Mouse (Mus musculus) brain, embryonic 14.5 days (tissue): Measurements from ENCODE around the gene Scml4. TPM values are rescaled to one million over a fixed set of nuclear protein-coding genes. Genes with fewer than 3 reads are reported as not detected.

Experiments
- DNase-seq: peaks from one replicate; pipeline ENCODE4 v3.0.0-alpha.2; 2011; ENCODE audit warnings: low read depth
- CTCF ChIP-seq: fragments of 200-500 bp; IDR thresholded peaks from 2 replicates; pipeline ENCODE4 v1.5.1; 2012; ENCODE audit warnings: inconsistent platforms, mild to moderate bottlenecking, moderate library complexity, borderline replicate concordance; ENCODE audit not compliant: insufficient read depth, insufficient read length; ENCODE audit errors: extremely low read depth
- POLR2A ChIP-seq: fragments of 200-500 bp; IDR thresholded peaks from 2 replicates; pipeline ENCODE4 v1.6.1; 2012; ENCODE audit warnings: mild to moderate bottlenecking, inconsistent platforms, borderline replicate concordance; ENCODE audit not compliant: poor library complexity, insufficient read depth, insufficient read length, severe bottlenecking; ENCODE audit errors: extremely low read depth
- polyA plus RNA-seq: library from polyadenylated mRNA; depleted of rRNA; stranded (reverse); fragments of >200 nt; gene quantifications from 2 replicates; pipeline ENCODE4 v1.2.3, GENCODE M21; 2012; rRNA removed

Scml4 gene
- polyA plus RNA-seq, 1 experiment = 10.8 TPM

- no peak for DNase-seq
- TF ChIP-seq POLR2A (no peak), CTCF (no peak)
Measured at GRCm38 (mm10) chr10:43002066-43002678, 142.0 kb downstream of the Scml4 start.

- TF ChIP-seq CTCF (no peak), POLR2A (no peak)
- DNase-seq = no peak
Measured at GRCm38 (mm10) chr10:43002721-43003465, 142.7 kb downstream of the Scml4 start.

GRCm38 (mm10) chr10:43003466-43003757 is 143.2 kb downstream of the Scml4 start:
- no peak for DNase-seq

GRCm38 (mm10) chr10:43004174-43004734 is 144.1 kb downstream of the Scml4 start:
- DNase-seq = no peak
- TF ChIP-seq POLR2A = no peak
- TF ChIP-seq CTCF = no peak

More at GRCm38 (mm10) chr10:43003466-43003757, 143.2 kb downstream of the Scml4 start:
- TF ChIP-seq CTCF = no peak
- TF ChIP-seq POLR2A = no peak

- TF ChIP-seq CTCF = no peak
- no peak for TF ChIP-seq POLR2A
- no peak for DNase-seq
Measured at GRCm38 (mm10) chr10:43005031-43005430, 144.9 kb downstream of the Scml4 start.

GRCm38 (mm10) chr10:43005677-43006076 is 145.5 kb downstream of the Scml4 start:
- no peak for DNase-seq
- no peak for TF ChIP-seq POLR2A
- TF ChIP-seq CTCF = no peak

GRCm38 (mm10) chr10:43006534-43006933 is 146.4 kb downstream of the Scml4 start:
- TF ChIP-seq CTCF = no peak
- TF ChIP-seq POLR2A = no peak
- DNase-seq = no peak

GRCm38 (mm10) chr10:43008116-43008515 is 147.9 kb downstream of the Scml4 start:
- TF ChIP-seq POLR2A = no peak
- no peak for TF ChIP-seq CTCF
- peak; percentile 50 for DNase-seq

Other genes with a start within 250 kb of the Scml4 start
- 31.9 and 44.3 TPM in 2 replicates for gene Sec63, start 98.9 kb upstream of the Scml4 start, polyA plus RNA-seq